Mouse (Mus musculus) skeletal muscle tissue, postnatal 0 days (tissue): ENCODE data around the gene Hipk4. TPM values are rescaled to one million over a fixed set of nuclear protein-coding genes. Genes with fewer than 3 reads are reported as not detected.

Experiments
- polyA plus RNA-seq: library from polyadenylated mRNA; unstranded; fragments of >200 nt; fragmentation: Nextera tagmentation; extraction: Ambion mirVana; gene quantifications from 2 replicates; pipeline ENCODE4 v1.2.1, GENCODE M21; 2015

The Hipk4 gene
- 1.0 and 1.1 TPM in 2 replicates for polyA plus RNA-seq

GRCm38 (mm10) chr7:27522967-27523366 is at the start of gene Hipk4:
Gene Hipk4 (plus strand): TSS chr7:27523267.

GRCm38 (mm10) chr7:27486770-27487697 is 36.0 kb upstream of the Hipk4 start, which contains the start of gene Sertad1:
Gene Sertad1 (plus strand): TSS chr7:27486910.

GRCm38 (mm10) chr7:27499036-27499435 is 24.0 kb upstream of the Hipk4 start, which contains the start of gene Prx:
Gene Prx (plus strand): TSS chr7:27499324.

GRCm38 (mm10) chr7:27552931-27553513 is 30.0 kb downstream of the Hipk4 start, which contains the start of the genes Pld3 and 2310022A10Rik:
Gene Pld3 (minus strand): TSS chr7:27553218.
Gene 2310022A10Rik (plus strand): TSS chr7:27553233.

Other genes starting within 250 kb of the Hipk4 start
- gene Ltbp4, start 185.6 kb upstream of the Hipk4 start, polyA plus RNA-seq = 32.9 and 37.2 TPM in 2 replicates
- 5.5 and 9.9 TPM in 2 replicates for gene Shkbp1, start 167.2 kb upstream of the Hipk4 start, polyA plus RNA-seq
- gene Gm20479, start 165.8 kb upstream of the Hipk4 start, polyA plus RNA-seq = 0.38 and 0.88 TPM in 2 replicates
- gene Sptbn4, start 75.6 kb upstream of the Hipk4 start, polyA plus RNA-seq = 0.12 and 0.18 TPM in 2 replicates
- 30.3 and 46.4 TPM in 2 replicates for gene Blvrb, start 75.3 kb upstream of the Hipk4 start, polyA plus RNA-seq
- gene Sertad3, start 49.5 kb upstream of the Hipk4 start, polyA plus RNA-seq = 20.3 and 21.0 TPM in 2 replicates
- 27.1 and 31.3 TPM in 2 replicates for gene Sertad1, start 36.4 kb upstream of the Hipk4 start, polyA plus RNA-seq
- 9.2 and 10.2 TPM in 2 replicates for gene Prx, start 23.9 kb upstream of the Hipk4 start, polyA plus RNA-seq
- gene Pld3, start 30.0 kb downstream of the Hipk4 start, polyA plus RNA-seq = 54.0 and 62.4 TPM in 2 replicates
- gene 2310022A10Rik, start 30.0 kb downstream of the Hipk4 start, polyA plus RNA-seq = 96.5 and 111 TPM in 2 replicates
- 116 and 131 TPM in 2 replicates for gene Akt2, start 68.3 kb downstream of the Hipk4 start, polyA plus RNA-seq
- 0.07 TPM in 1 of 2 replicates, not detected in the other for gene Ttc9b, start 130.6 kb downstream of the Hipk4 start, polyA plus RNA-seq
- gene Map3k10, start 151.3 kb downstream of the Hipk4 start, polyA plus RNA-seq = 2.8 and 5.1 TPM in 2 replicates
- gene Zfp607b, start 166.1 kb downstream of the Hipk4 start, polyA plus RNA-seq = 2.4 and 2.8 TPM in 2 replicates
- 8.7 and 10.3 TPM in 2 replicates for gene Zfp60, start 208.1 kb downstream of the Hipk4 start, polyA plus RNA-seq